Mouse (Mus musculus): Measurements from ENCODE around the gene Vmn1r170. TPM values are rescaled to one million over a fixed set of nuclear protein-coding genes. Genes with fewer than 3 reads are reported as not detected.
"Not testable (repeated sequence)": the region's sequence is repeated elsewhere in the genome, so short reads cannot be mapped to it uniquely, and the experiment has no call there.

Gene Vmn1r170
- not detected in 2 replicates for polyA plus RNA-seq (2014; fragmentation: Nextera tagmentation; extraction: Ambion mirVana)

DNA sequence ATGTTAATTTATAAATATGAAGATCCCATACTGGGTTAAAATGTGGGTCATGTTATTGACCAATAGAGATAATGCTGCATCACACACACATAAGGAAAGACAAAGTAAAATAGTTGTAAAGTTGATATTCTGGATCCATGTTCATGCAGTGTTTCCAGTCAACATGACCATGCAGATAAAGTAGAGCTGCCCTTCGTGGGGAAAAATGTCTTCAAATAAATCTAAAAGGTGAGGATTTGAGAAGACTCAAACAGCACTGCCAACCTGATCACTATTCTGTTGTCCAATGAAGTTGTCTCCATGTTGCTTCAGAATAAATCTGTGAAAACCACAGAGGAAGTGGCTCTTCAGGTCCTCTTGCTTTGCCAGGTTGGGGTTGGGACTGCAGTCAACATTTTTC, at the start of gene Vmn1r170:
Vmn1r170 (plus strand) TSS at position 301 of the 400 bp plus-strand sequence.
- DNase-seq (ENCODE audit: low spot score): not testable (repeated sequence)

GRCm38 (mm10) chr7:23575226-23575625, 30.7 kb upstream of the Vmn1r170 start, which contains the start of gene Vmn1r169:
Vmn1r169 (plus strand) TSS chr7:23575526.
- H3K4me1 ChIP-seq (replicated peaks; ENCODE audit: control insufficient read depth, insufficient read depth, low read length); H3K27me3 ChIP-seq (replicated peaks; ENCODE audit: control insufficient read depth, insufficient read depth, low read length); H3K9me3 ChIP-seq (ENCODE audit: control insufficient read depth, low read length); H3K9ac ChIP-seq (ENCODE audit: low read depth, low read length); H3K27ac ChIP-seq (ENCODE audit: low read depth, low read length); H3K36me3 ChIP-seq (ENCODE audit: control insufficient read depth, insufficient read depth, low read length); DNase-seq (ENCODE audit: low spot score); ATAC-seq (replicated peaks; ENCODE audit: low FRiP score); H3K4me2 ChIP-seq; H3K4me3 ChIP-seq (ENCODE audit: low read depth, low read length): not testable (repeated sequence)
- WGBS: 59% methylated on average over 1 of the region's 2 CpGs

More for the DNA sequence above, at the start of gene Vmn1r170:
- not testable (repeated sequence) for H3K9me3 ChIP-seq (ENCODE audit: control insufficient read depth, low read length); H3K4me3 ChIP-seq (ENCODE audit: low read depth, low read length); ATAC-seq (replicated peaks; ENCODE audit: low FRiP score); H3K9ac ChIP-seq (ENCODE audit: low read depth, low read length); H3K4me1 ChIP-seq (replicated peaks; ENCODE audit: control insufficient read depth, insufficient read depth, low read length); H3K27me3 ChIP-seq (replicated peaks; ENCODE audit: control insufficient read depth, insufficient read depth, low read length); H3K4me2 ChIP-seq; H3K27ac ChIP-seq (ENCODE audit: low read depth, low read length); H3K36me3 ChIP-seq (ENCODE audit: control insufficient read depth, insufficient read depth, low read length)
- WGBS: 15% methylated on average over 1 of the region's 1 CpGs

DNA sequence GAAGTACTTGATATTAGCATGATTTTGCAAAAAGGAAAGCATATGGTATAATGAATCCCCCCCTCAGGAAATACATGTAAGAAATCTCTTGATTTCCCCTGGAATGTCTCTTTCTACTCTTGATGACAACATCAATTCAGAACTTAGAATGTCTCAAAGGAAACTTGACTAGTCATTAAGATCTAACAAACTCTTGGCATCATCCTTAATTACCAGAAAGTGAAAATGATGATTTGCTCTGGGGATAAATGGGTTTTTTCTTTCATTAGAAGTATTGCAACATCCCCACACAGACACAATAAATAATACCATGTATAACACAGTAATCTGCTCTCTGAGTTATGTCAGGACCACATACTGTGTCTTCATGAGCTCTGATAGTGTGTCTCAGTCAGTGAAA, 24.4 kb downstream of the Vmn1r170 start, which contains the start of gene Vmn1r171:
Vmn1r171 (plus strand) TSS at position 301 of the 400 bp plus-strand sequence.
- H3K4me2 ChIP-seq: no peak within 1 kb of the TSS
- DNase-seq (ENCODE audit: low spot score): no peak
- H3K27ac ChIP-seq (ENCODE audit: low read depth, low read length): no peak within 1 kb of the TSS
- H3K36me3 ChIP-seq (ENCODE audit: control insufficient read depth, insufficient read depth, low read length): no peaks in the 10 kb centered on the region
- H3K9me3 ChIP-seq (ENCODE audit: control insufficient read depth, low read length): peaks cover 5% of the 10 kb centered on the region; the same call in 1 of the 2 replicates
- no peak within 1 kb of the TSS for H3K9ac ChIP-seq (ENCODE audit: low read depth, low read length)
- H3K4me1 ChIP-seq (replicated peaks; ENCODE audit: control insufficient read depth, insufficient read depth, low read length): no peaks in the 10 kb centered on the region
- H3K4me3 ChIP-seq (ENCODE audit: low read depth, low read length): no peak within 1 kb of the TSS
- ATAC-seq (replicated peaks; ENCODE audit: low FRiP score): no peak
- H3K27me3 ChIP-seq (replicated peaks; ENCODE audit: control insufficient read depth, insufficient read depth, low read length): no peaks in the 10 kb centered on the region

Other genes starting within 250 kb of the Vmn1r170 start
- not detected in 2 replicates for gene Nlrp5, start 220.3 kb upstream of the Vmn1r170 start, polyA plus RNA-seq (2014; fragmentation: Nextera tagmentation; extraction: Ambion mirVana)
- not detected in 2 replicates for gene Vmn1r167, start 99.0 kb upstream of the Vmn1r170 start, polyA plus RNA-seq (2014; fragmentation: Nextera tagmentation; extraction: Ambion mirVana)
- gene Vmn1r168, start 66.4 kb upstream of the Vmn1r170 start, polyA plus RNA-seq (2014; fragmentation: Nextera tagmentation; extraction: Ambion mirVana): not detected in 2 replicates
- gene Vmn1r169, start 30.6 kb upstream of the Vmn1r170 start, polyA plus RNA-seq (2014; fragmentation: Nextera tagmentation; extraction: Ambion mirVana): not detected in 2 replicates
- not detected in 2 replicates for gene Vmn1r171, start 24.5 kb downstream of the Vmn1r170 start, polyA plus RNA-seq (2014; fragmentation: Nextera tagmentation; extraction: Ambion mirVana)
- gene Vmn1r172, start 52.1 kb downstream of the Vmn1r170 start, polyA plus RNA-seq (2014; fragmentation: Nextera tagmentation; extraction: Ambion mirVana): not detected in 2 replicates
- gene Vmn1r173, start 94.5 kb downstream of the Vmn1r170 start, polyA plus RNA-seq (2014; fragmentation: Nextera tagmentation; extraction: Ambion mirVana): not detected in 2 replicates
- not detected in 2 replicates for gene Vmn1r174, start 146.1 kb downstream of the Vmn1r170 start, polyA plus RNA-seq (2014; fragmentation: Nextera tagmentation; extraction: Ambion mirVana)
- gene Vmn1r175, start 204.5 kb downstream of the Vmn1r170 start, polyA plus RNA-seq (2014; fragmentation: Nextera tagmentation; extraction: Ambion mirVana): not detected in 2 replicates
- gene Vmn1r176, start 231.2 kb downstream of the Vmn1r170 start, polyA plus RNA-seq (2014; fragmentation: Nextera tagmentation; extraction: Ambion mirVana): not detected in 2 replicates

All from liver, embryonic 11.5 days (tissue).